Mouse (Mus musculus) C2C12 (cell line): ENCODE measurements around the gene C77080. TPM values are rescaled to one million over a fixed set of nuclear protein-coding genes. Genes with fewer than 3 reads are reported as not detected.

ENCODE experiments used
- H3K27me3 ChIP-seq: one replicate; pipeline ENCODE4 v1.6.1; 2011; ENCODE audit not compliant: control insufficient read depth, insufficient read depth, insufficient read length
- H3K36me3 ChIP-seq: one replicate; pipeline ENCODE4 v1.6.1; 2011; ENCODE audit not compliant: control insufficient read depth, insufficient read depth
- H3K4me3 ChIP-seq: one replicate; pipeline ENCODE4 v1.5.1; 2011; ENCODE audit warnings: mild to moderate bottlenecking, control low read depth; ENCODE audit not compliant: poor library complexity, insufficient read depth, severe bottlenecking
- H3K79me2 ChIP-seq: one replicate; pipeline ENCODE4 v1.6.1; 2011; ENCODE audit not compliant: control insufficient read depth, insufficient read depth
- H3K79me3 ChIP-seq: one replicate; pipeline ENCODE4 v1.6.1; 2011; ENCODE audit warnings: low read depth, control low read depth
- H3ac ChIP-seq: one replicate; pipeline ENCODE3; 2011; ENCODE audit warnings: low read depth; ENCODE audit not compliant: control insufficient read depth, insufficient read length
- CEBPB ChIP-seq: IDR thresholded peaks from one replicate; pipeline ENCODE4 v1.6.1; 2011; ENCODE audit warnings: low read depth, mild to moderate bottlenecking, control low read depth, moderate library complexity
- CTCF ChIP-seq: IDR thresholded peaks from one replicate; pipeline ENCODE4 v1.5.1; 2011; ENCODE audit not compliant: control insufficient read depth, insufficient read depth, insufficient read length
- FOSL1 ChIP-seq: IDR thresholded peaks from one replicate; pipeline ENCODE4 v1.8.0; 2011; ENCODE audit warnings: mild to moderate bottlenecking, low read length; ENCODE audit not compliant: poor library complexity, insufficient read depth, severe bottlenecking
- MAX ChIP-seq: IDR thresholded peaks from one replicate; pipeline ENCODE4 v1.6.1; 2011; ENCODE audit warnings: mild to moderate bottlenecking, control low read depth
- MYOD1 ChIP-seq: IDR thresholded peaks from one replicate; pipeline ENCODE4 v1.6.1; 2011; ENCODE audit warnings: low read depth; ENCODE audit not compliant: control insufficient read depth, insufficient read length
- MYOG ChIP-seq: IDR thresholded peaks from one replicate; pipeline ENCODE4 v1.6.1; 2011; ENCODE audit not compliant: control insufficient read depth, insufficient read length; ENCODE audit errors: extremely low read depth
- USF1 ChIP-seq: IDR thresholded peaks from one replicate; pipeline ENCODE4 v1.6.1; 2011; ENCODE audit warnings: low read depth, mild to moderate bottlenecking, control low read depth, moderate library complexity
- polyA plus RNA-seq: library from polyadenylated mRNA; unstranded; fragments of >200 nt; fragmentation: generic; extraction: Trizol; gene quantifications from one replicate; pipeline ENCODE4 v1.2.1, GENCODE M21; 2012; ENCODE audit warnings: missing spikeins

Gene C77080
- polyA plus RNA-seq, 1 experiment: 30.1 TPM

- no peaks in the 10 kb centered on the region for H3K79me3 ChIP-seq
- no peaks in the 10 kb centered on the region for H3K79me2 ChIP-seq
- no peak overlapping the region for H3K4me3 ChIP-seq
- no peak overlapping the region for H3ac ChIP-seq
- H3K27me3 ChIP-seq: no peaks in the 10 kb centered on the region
- H3K36me3 ChIP-seq: peaks cover 89% of the 10 kb centered on the region
- TF ChIP-seq FOSL1: no peak
- peak; percentile 57 for TF ChIP-seq MYOD1
- TF ChIP-seq USF1: no peak
Observed at GRCm38 (mm10) chr4:129211461-129211860, 49.7 kb downstream of the C77080 start.

GRCm38 (mm10) chr4:129209504-129209903 is 51.7 kb downstream of the C77080 start:
- Histone ChIP-seq H3K36me3 (peaks cover 86% of the 10 kb centered on the region), H3K4me3 (no peak overlapping the region), H3K79me2 (peaks cover 10% of the 10 kb centered on the region), H3K27me3 (no peaks in the 10 kb centered on the region), H3K79me3 (peaks cover 1% of the 10 kb centered on the region), H3ac (no peak overlapping the region)
- TF ChIP-seq CTCF (no peak), MYOD1 (no peak), FOSL1 (no peak), MAX (no peak), CEBPB (no peak), MYOG (no peak), USF1 (no peak)

DNA sequence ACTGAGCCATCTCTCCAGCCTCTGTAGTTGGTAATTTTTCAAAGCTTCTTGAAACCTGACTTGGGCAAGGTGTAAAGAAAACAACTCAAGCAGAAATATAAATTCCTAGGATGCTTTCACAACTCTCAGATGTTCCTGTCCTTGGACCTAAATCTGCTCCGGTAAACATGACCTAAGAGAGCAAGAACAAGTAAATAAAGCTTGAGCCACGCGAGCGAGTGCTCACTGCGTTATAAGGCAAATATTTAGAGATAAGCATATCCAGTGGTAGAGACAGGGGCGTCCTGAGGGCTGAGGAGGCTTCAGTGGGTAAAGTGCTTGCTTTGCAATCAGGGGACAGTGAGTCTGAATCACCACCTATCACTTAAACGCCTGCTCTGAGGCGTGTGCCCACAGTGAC is 54.4 kb downstream of the C77080 start:
- no peak overlapping the region for H3ac ChIP-seq
- H3K36me3 ChIP-seq: peaks cover 84% of the 10 kb centered on the region
- TF ChIP-seq FOSL1: no peak
- TF ChIP-seq USF1: no peak
- TF ChIP-seq CEBPB: no peak
- TF ChIP-seq MYOD1: no peak
- TF ChIP-seq MAX: no peak
- no peak for TF ChIP-seq MYOG
- TF ChIP-seq CTCF: no peak
- peaks cover 1% of the 10 kb centered on the region for H3K79me3 ChIP-seq
- H3K4me3 ChIP-seq: no peak overlapping the region
- H3K79me2 ChIP-seq: peaks cover 29% of the 10 kb centered on the region
- no peaks in the 10 kb centered on the region for H3K27me3 ChIP-seq

DNA sequence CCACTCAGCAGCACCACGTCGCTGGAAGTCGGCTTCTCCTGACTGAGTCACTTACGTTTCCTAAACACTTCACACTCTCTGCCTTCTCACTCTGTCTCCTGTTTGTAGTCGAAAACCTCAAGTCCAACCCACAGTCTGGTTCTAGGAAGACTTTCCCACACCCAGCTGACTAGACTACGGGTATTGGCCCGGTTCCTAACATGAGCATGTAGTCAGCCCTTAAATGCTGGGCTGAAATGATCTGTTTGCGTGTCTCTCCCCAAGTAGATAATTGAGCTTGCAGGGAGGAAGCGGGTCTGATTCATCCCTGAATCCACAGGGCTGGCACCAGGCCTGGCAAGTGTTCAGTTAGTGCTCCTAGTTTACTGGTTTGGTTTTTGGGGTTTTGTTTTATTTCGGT is 56.5 kb downstream of the C77080 start:
- Histone ChIP-seq H3K79me3 (peaks cover 5% of the 10 kb centered on the region), H3K4me3 (no peak overlapping the region), H3K36me3 (peaks cover 83% of the 10 kb centered on the region), H3K79me2 (peaks cover 39% of the 10 kb centered on the region), H3K27me3 (no peaks in the 10 kb centered on the region), H3ac (no peak overlapping the region)
- peak; percentile 32 for TF ChIP-seq MAX
- TF ChIP-seq USF1: no peak
- peak; percentile 71 for TF ChIP-seq FOSL1

DNA sequence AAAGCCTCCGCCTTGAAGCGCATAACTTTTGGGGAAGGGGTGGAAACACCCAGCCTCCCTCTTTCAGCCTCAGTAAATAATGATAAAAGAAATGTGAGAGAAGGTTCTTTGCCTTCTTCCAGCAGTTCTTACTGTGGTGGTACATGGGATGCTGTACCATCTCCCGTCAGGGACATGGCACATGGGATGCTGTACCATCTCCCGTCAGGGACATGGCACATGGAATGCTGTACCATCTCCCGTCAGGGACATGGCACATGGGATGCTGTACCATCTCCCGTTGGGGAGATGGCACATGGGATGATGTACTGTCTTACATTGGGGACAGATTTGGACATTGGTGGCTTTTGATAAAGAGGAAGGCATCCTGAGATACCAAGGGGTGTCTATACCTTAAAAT is 63.7 kb downstream of the C77080 start:
- Histone ChIP-seq H3K36me3 (peaks cover 81% of the 10 kb centered on the region), H3K79me2 (peaks cover 73% of the 10 kb centered on the region), H3ac (no peak overlapping the region), H3K79me3 (peaks cover 42% of the 10 kb centered on the region), H3K27me3 (no peaks in the 10 kb centered on the region), H3K4me3 (no peak overlapping the region)
- TF ChIP-seq MYOG (no peak), USF1 (no peak), MAX (no peak), CTCF (no peak), MYOD1 (no peak), FOSL1 (no peak), CEBPB (no peak)

GRCm38 (mm10) chr4:129194280-129194679 is 66.9 kb downstream of the C77080 start:
- peaks cover 57% of the 10 kb centered on the region for H3K36me3 ChIP-seq
- H3K79me2 ChIP-seq: peaks cover 85% of the 10 kb centered on the region
- no peaks in the 10 kb centered on the region for H3K27me3 ChIP-seq
- peaks cover 65% of the 10 kb centered on the region for H3K79me3 ChIP-seq
- H3ac ChIP-seq: no peak overlapping the region
- no peak overlapping the region for H3K4me3 ChIP-seq
- TF ChIP-seq FOSL1: no peak
- TF ChIP-seq CTCF: no peak
- no peak for TF ChIP-seq MYOG

DNA sequence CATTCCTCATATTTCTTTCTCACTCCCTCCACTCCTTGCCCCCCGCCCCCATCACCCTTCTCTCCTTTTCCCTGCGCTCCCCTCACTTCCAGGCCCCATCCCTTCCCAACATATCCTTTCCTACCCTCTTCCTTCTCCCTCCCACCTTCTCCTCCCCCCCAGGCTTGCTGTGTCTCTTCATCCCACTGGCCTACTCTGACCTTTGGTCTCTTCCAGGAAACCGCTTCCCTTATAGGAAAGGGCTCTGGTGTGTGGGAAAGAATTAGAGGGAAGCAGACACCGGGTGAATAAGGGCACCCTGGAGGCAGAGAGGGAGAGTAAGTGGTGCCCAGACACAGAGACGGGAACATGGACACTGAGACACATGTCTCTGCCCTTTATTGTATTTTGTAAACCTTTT is 69.5 kb downstream of the C77080 start:
- Histone ChIP-seq H3K27me3 (no peaks in the 10 kb centered on the region), H3K79me3 (peaks cover 74% of the 10 kb centered on the region), H3ac (no peak overlapping the region), H3K79me2 (peaks cover 94% of the 10 kb centered on the region), H3K4me3 (no peak overlapping the region), H3K36me3 (peaks cover 34% of the 10 kb centered on the region)
- TF ChIP-seq MAX (no peak), FOSL1 (no peak), MYOD1 (no peak), MYOG (no peak), CEBPB (no peak), CTCF (no peak), USF1 (no peak)
